Mouse (Mus musculus): ENCODE results near the gene Lcorl. TPM values are rescaled to one million over a fixed set of nuclear protein-coding genes. Genes with fewer than 3 reads are reported as not detected.

The Lcorl gene
- polyA plus RNA-seq, 1 experiment from 2014 or later = 15.0 TPM

DNA sequence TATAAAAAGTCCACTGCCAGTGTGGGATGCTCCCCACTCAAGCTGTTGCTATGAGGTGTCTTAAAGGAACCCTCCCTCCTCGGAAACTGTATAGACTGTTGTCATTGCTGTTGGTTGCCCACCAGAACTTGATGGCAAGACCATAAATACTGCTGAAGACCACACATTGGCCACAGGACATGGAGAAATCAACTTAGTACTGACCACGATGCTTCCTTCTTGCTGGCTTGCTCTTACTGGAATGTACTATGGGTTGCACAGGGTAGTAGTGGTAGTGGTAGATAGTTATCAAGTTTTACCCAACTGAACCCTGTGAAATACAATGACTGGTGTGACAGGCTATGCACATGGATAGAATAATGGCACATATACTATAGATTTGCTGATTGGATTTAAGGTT lies 150.6 kb downstream of the Lcorl start:
- Histone ChIP-seq H3K9ac (no peak overlapping the region), H3K36me3 (peaks cover 9% of the 10 kb centered on the region; the same call in 1 of the 2 replicates), H3K4me1 (replicated peaks) (no peaks in the 10 kb centered on the region), H3K27me3 (no peaks in the 10 kb centered on the region), H3K9me3 (replicated peaks) (no peaks in the 10 kb centered on the region), H3K4me3 (no peak overlapping the region), H3K27ac (no peak overlapping the region), H3K4me2 (no peak overlapping the region)
- WGBS = 92% methylated on average over 2 of the region's 2 CpGs
- no peak for ATAC-seq (replicated peaks; ENCODE audit: insufficient number of reproducible peaks, insufficient read depth, low FRiP score, low read depth)

DNA sequence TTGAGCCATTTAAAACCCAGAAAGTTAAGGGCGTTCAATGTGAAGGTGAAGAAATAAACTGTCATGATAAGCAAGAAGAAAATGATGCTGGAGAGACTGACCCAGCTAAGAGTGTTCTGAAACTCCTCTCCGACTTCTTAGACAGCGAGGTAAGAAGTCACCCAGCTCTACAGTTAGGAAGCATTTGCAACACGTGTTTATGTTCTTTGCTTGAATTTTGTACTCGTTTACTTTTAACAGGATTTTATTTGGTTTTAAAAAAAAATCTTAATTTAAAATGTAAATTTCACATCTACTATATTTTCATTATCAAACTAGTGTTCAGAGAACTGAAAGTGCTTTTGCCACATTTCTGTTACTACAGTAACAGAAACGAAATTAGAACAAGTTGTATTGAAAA lies 165.7 kb downstream of the Lcorl start:
- H3K27ac ChIP-seq = no peak overlapping the region
- H3K36me3 ChIP-seq = peaks cover 12% of the 10 kb centered on the region; the same call in 1 of the 2 replicates
- H3K4me3 ChIP-seq = no peak overlapping the region
- 84% methylated on average over 6 of the region's 6 CpGs for whole genome bisulfite sequencing
- H3K4me1 ChIP-seq (replicated peaks) = no peaks in the 10 kb centered on the region
- H3K4me2 ChIP-seq = no peak overlapping the region
- no peak overlapping the region for H3K9ac ChIP-seq
- ATAC-seq (replicated peaks; ENCODE audit: insufficient number of reproducible peaks, insufficient read depth, low FRiP score, low read depth) = no peak
- no peaks in the 10 kb centered on the region for H3K27me3 ChIP-seq
- H3K9me3 ChIP-seq (replicated peaks) = no peaks in the 10 kb centered on the region

DNA sequence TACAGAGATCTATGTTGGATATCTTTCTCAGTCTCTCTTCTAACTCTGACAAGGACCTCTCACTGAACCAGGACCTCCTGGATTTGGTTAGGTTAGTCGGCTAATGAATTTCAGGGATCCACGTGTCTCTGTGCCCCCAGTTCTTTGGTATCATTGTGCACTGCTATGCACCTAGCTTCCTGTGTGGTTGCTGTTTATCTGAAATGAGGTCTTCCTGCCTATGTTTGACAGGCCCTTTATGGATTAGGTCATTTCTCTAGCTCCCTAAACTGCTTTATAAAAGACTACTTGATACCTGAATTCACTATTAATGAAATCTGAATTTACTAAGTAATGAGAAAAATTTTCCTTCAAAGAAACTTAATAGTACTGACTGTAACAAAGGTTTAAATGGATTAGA lies 166.6 kb downstream of the Lcorl start:
- ATAC-seq (replicated peaks; ENCODE audit: insufficient number of reproducible peaks, insufficient read depth, low FRiP score, low read depth) = no peak
- H3K4me2 ChIP-seq = no peak overlapping the region
- WGBS = 77% methylated on average over 2 of the region's 2 CpGs
- no peak overlapping the region for H3K27ac ChIP-seq
- H3K9ac ChIP-seq = no peak overlapping the region
- no peaks in the 10 kb centered on the region for H3K4me1 ChIP-seq (replicated peaks)
- H3K36me3 ChIP-seq = peaks cover 7% of the 10 kb centered on the region; the same call in 1 of the 2 replicates
- no peaks in the 10 kb centered on the region for H3K27me3 ChIP-seq
- no peak overlapping the region for H3K4me3 ChIP-seq
- no peaks in the 10 kb centered on the region for H3K9me3 ChIP-seq (replicated peaks)

DNA sequence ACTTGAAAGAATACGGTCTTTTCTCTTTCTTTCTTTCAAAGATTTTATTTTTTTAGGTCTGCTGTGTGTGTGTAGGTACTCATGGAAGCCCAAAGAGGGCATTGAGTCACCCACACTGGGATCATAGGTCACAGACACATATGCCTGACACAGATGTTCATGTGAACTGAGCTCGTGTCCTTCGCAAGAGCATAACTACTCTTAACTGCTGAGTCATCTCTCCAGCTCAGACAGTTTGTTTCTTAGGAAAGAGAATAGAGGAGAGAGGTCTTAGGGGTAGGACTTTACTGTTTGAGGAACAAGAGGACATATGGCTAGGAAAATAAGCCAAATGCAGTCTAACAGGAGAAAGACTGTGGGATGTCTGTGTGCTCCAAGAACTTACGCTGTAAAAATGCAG lies 168.3 kb downstream of the Lcorl start:
- Histone ChIP-seq H3K27ac (no peak overlapping the region), H3K4me3 (no peak overlapping the region), H3K4me2 (no peak overlapping the region), H3K9ac (no peak overlapping the region), H3K27me3 (no peaks in the 10 kb centered on the region), H3K36me3 (peaks cover 15% of the 10 kb centered on the region; the same call in 1 of the 2 replicates), H3K9me3 (replicated peaks) (no peaks in the 10 kb centered on the region), H3K4me1 (replicated peaks) (no peaks in the 10 kb centered on the region)
- no peak for ATAC-seq (replicated peaks; ENCODE audit: insufficient number of reproducible peaks, insufficient read depth, low FRiP score, low read depth)
- 87% methylated on average over 4 of the region's 4 CpGs for WGBS

DNA sequence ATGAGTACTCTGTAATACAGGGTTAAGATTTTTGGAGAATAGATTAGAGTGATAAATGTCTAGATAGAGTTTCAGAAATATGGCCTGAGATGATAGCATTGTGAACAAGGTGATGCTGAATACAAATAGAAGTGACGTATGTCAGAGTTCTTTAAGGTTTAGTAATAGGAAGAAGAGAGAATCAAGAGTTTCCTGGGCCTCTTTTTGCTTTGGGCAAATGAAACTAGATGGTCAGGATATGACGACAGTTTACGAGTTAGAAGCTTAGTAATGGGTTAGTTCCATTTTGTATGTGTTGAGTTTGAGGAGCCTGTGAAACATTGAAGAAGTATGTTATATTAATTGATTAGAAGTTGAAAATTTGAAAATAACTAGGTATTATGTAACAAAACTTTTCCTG lies 171.2 kb downstream of the Lcorl start:
- no peak overlapping the region for H3K4me2 ChIP-seq
- H3K4me3 ChIP-seq = no peak overlapping the region
- H3K27ac ChIP-seq = no peak overlapping the region
- H3K36me3 ChIP-seq = peaks cover 16% of the 10 kb centered on the region
- ATAC-seq (replicated peaks; ENCODE audit: insufficient number of reproducible peaks, insufficient read depth, low FRiP score, low read depth) = no peak
- H3K4me1 ChIP-seq (replicated peaks) = no peaks in the 10 kb centered on the region
- no peaks in the 10 kb centered on the region for H3K27me3 ChIP-seq
- WGBS = 96% methylated on average over 3 of the region's 3 CpGs
- no peak overlapping the region for H3K9ac ChIP-seq
- no peaks in the 10 kb centered on the region for H3K9me3 ChIP-seq (replicated peaks)

DNA sequence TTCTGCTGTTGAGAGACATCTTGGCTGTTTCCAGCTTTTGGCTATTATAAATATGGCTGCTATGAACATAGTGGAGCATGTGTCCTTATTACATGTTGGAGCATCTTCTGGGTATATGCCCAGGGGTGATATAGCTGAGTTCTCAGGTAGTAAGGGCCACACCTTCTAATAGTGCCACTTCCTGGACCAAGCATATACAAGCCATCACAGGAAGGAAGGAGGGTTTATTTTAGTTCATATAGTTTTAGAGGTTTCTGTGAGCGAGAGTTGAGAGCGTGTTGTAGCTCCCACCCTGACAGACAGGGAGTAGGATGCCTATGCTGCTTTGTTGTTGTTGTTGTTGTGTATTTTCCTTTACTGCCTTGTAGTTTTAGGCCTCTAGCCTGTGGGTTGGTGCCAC lies 172.2 kb downstream of the Lcorl start:
- ATAC-seq (replicated peaks; ENCODE audit: insufficient number of reproducible peaks, insufficient read depth, low FRiP score, low read depth) = no peak
- H3K27me3 ChIP-seq = no peaks in the 10 kb centered on the region
- WGBS = 100% methylated on average over 2 of the region's 2 CpGs

DNA sequence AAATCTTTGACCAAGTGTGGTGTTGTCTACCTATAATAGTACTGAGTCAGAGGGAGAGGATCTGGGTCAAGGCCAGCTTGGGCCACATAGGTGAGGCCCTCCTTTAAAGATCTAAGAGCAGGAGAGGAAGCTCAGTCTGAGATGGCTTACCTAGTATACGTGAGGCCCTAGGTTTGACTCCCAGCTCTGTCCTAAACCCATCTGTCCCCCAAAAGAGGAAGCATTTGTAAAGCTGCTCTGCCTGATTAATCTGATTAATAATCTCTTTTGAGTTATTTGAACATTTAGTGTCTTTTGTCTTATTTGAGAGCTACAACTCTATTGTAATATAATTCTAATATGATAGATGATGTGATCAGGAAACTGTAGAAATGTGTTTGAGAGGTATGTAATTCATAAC lies 174.0 kb downstream of the Lcorl start:
- Histone ChIP-seq H3K9ac (no peak overlapping the region), H3K27me3 (no peaks in the 10 kb centered on the region), H3K4me2 (no peak overlapping the region), H3K27ac (no peak overlapping the region), H3K9me3 (replicated peaks) (no peaks in the 10 kb centered on the region), H3K36me3 (peaks cover 24% of the 10 kb centered on the region), H3K4me1 (replicated peaks) (no peaks in the 10 kb centered on the region), H3K4me3 (no peak overlapping the region)
- no peak for ATAC-seq (replicated peaks; ENCODE audit: insufficient number of reproducible peaks, insufficient read depth, low FRiP score, low read depth)
- 100% methylated on average over 1 of the region's 1 CpGs for WGBS

More for the DNA sequence above, 172.2 kb downstream of the Lcorl start:
- no peak overlapping the region for H3K4me2 ChIP-seq
- H3K36me3 ChIP-seq = peaks cover 22% of the 10 kb centered on the region
- H3K4me1 ChIP-seq (replicated peaks) = no peaks in the 10 kb centered on the region
- H3K9ac ChIP-seq = no peak overlapping the region
- H3K27ac ChIP-seq = no peak overlapping the region
- no peaks in the 10 kb centered on the region for H3K9me3 ChIP-seq (replicated peaks)
- H3K4me3 ChIP-seq = no peak overlapping the region

DNA sequence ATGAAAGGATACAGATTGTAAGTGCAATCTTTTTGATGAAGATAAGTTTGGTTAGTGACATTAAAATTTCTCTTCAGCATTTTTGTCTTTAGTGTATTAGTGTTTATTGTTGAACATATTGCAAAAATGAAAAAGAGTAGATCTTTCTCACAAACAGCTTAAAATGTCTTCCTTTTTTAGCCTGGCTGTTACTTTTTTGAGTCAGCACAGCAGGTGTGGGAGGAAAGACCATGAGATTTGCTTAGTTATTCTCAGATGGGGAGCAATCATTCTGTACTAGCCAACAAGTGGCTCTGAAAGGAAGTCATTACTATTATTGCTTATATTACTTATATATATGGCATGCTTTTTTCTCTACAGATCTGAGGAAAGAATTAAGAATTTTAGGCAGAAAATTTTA lies 177.5 kb downstream of the Lcorl start:
- Histone ChIP-seq H3K4me2 (no peak overlapping the region), H3K27ac (no peak overlapping the region), H3K36me3 (peaks cover 33% of the 10 kb centered on the region), H3K9me3 (replicated peaks) (no peaks in the 10 kb centered on the region), H3K4me1 (replicated peaks) (no peaks in the 10 kb centered on the region), H3K4me3 (no peak overlapping the region), H3K27me3 (no peaks in the 10 kb centered on the region), H3K9ac (no peak overlapping the region)
- ATAC-seq (replicated peaks; ENCODE audit: insufficient number of reproducible peaks, insufficient read depth, low FRiP score, low read depth) = no peak

DNA sequence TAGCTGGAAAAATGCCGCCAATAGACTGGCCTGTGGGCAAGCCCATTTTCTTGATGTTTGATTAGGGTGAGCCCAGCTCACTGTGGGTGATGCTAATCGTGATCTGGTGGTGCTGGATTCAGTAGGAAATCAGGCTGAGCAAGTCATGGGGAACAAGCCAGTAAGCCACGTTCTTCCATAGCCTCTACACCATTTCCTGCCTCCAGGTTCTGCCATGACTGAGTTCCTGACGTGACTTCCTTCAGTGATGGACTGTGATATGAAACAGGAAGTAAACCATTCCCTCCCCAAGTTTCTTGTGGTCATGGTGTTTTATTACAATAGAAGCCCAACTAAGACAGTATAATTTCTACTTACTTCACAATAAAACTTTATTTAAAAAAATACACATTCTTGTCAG lies 179.8 kb downstream of the Lcorl start:
- Histone ChIP-seq H3K4me3 (no peak overlapping the region), H3K4me1 (replicated peaks) (no peaks in the 10 kb centered on the region), H3K9me3 (replicated peaks) (no peaks in the 10 kb centered on the region), H3K9ac (no peak overlapping the region), H3K36me3 (peaks cover 26% of the 10 kb centered on the region), H3K27me3 (no peaks in the 10 kb centered on the region), H3K27ac (no peak overlapping the region), H3K4me2 (no peak overlapping the region)
- WGBS = 79% methylated on average over 4 of the region's 4 CpGs
- no peak for ATAC-seq (replicated peaks; ENCODE audit: insufficient number of reproducible peaks, insufficient read depth, low FRiP score, low read depth)

DNA sequence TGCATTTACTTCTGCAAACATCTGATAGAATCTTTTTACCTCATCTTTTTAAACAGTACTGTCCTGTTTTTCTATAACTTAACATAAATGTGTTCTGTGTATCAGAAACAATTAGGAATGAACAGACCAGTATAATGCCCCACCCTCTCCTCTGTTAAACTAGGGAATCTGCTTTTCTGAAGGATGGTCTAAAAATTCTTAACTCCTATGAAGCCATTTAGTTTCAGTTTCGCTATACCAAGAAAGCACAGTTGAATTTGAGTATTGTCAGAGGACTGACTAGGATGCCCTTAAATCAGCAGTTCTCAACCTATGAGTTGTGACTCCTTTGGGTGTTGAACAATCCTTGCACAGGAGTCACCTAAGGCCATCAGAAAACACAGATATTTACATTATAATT lies 182.4 kb downstream of the Lcorl start:
- peaks cover 7% of the 10 kb centered on the region for H3K4me1 ChIP-seq (replicated peaks)

DNA sequence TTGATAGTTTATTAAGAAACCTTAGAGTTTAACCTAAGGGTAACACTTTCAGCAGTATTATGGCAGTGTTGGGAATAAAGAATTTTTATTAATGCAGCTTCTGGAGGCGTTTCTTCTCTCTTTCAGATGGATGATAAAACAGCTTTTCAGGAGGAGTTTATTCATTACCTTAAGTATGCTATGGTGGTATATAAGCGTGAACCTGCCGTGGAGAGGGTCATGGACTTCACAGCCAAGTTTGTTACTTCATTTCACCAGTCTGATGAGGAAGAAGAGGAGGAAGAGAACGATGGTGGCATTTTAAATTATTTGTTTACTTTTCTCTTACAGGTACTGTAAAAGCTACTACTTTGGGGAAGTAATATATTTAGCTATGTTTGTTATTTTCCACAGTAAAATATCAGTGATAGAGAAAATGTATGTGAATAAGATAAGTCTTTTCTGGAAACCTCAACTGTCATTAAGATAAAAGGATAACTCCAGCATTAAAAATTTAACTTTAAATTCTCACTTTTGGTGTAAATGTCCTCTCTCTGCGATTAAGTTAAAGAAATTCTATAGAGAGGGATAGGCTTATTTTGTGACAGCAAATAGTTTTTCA lies 186.4 kb downstream of the Lcorl start:
- H3K4me1 ChIP-seq (replicated peaks) = peaks cover 12% of the 10 kb centered on the region
- H3K9me3 ChIP-seq (replicated peaks) = no peaks in the 10 kb centered on the region
- WGBS = 58% methylated on average over 5 of the region's 5 CpGs
- no peaks in the 10 kb centered on the region for H3K27me3 ChIP-seq
- H3K4me2 ChIP-seq = peak overlapping the region; percentile 91
- no peak overlapping the region for H3K27ac ChIP-seq
- no peak for ATAC-seq (replicated peaks; ENCODE audit: insufficient number of reproducible peaks, insufficient read depth, low FRiP score, low read depth)
- peaks cover 4% of the 10 kb centered on the region; the same call in 1 of the 2 replicates for H3K36me3 ChIP-seq
- H3K9ac ChIP-seq = no peak overlapping the region; the same call in 1 of the 2 replicates
- H3K4me3 ChIP-seq = peak overlapping the region; percentile 82

More for the DNA sequence above, 182.4 kb downstream of the Lcorl start:
- Histone ChIP-seq H3K4me3 (no peak overlapping the region), H3K9me3 (replicated peaks) (no peaks in the 10 kb centered on the region), H3K27me3 (no peaks in the 10 kb centered on the region), H3K36me3 (peaks cover 21% of the 10 kb centered on the region), H3K4me2 (no peak overlapping the region), H3K9ac (no peak overlapping the region), H3K27ac (no peak overlapping the region)
- WGBS = 96% methylated on average over 1 of the region's 1 CpGs
- no peak for ATAC-seq (replicated peaks; ENCODE audit: insufficient number of reproducible peaks, insufficient read depth, low FRiP score, low read depth)

DNA sequence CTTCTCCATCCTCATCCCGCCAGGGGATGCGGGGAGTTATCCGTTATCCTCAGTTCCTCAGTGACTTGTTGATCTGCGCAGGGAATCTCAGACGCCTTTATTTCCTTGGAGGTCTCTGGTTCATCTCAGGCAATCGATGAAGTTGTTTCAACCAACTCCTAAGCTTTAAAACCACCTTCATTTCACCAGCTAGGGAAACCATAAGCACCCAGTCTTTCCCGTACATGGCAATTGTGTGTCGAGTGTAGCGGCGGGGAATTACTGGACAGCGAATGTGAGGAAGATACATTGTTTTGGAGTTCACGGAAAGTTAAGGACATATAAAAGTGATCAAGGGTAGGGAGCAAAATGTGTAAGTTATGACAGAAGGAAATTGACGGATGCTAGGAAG lies 187.1 kb downstream of the Lcorl start:
- ATAC-seq (replicated peaks; ENCODE audit: insufficient number of reproducible peaks, insufficient read depth, low FRiP score, low read depth) = no peak
- peaks cover 12% of the 10 kb centered on the region for H3K4me1 ChIP-seq (replicated peaks)
- peak overlapping the region; percentile 82 for H3K4me3 ChIP-seq
- peak overlapping the region; percentile 73 for H3K9ac ChIP-seq
- WGBS = under 1% methylated on average over 13 of the region's 13 CpGs
- H3K9me3 ChIP-seq (replicated peaks) = no peaks in the 10 kb centered on the region
- no peaks in the 10 kb centered on the region for H3K27me3 ChIP-seq
- no peaks in the 10 kb centered on the region for H3K36me3 ChIP-seq
- H3K4me2 ChIP-seq = peak overlapping the region; percentile 91
- H3K27ac ChIP-seq = peak overlapping the region; percentile 86

Measured in heart, embryonic 15.5 days (tissue).